Mouse (Mus musculus) bone marrow, adult 2 months (tissue): ENCODE data around the gene Rab34.

Experiments used
- CTCF ChIP-seq: fragments of 200-500 bp; IDR thresholded peaks from 2 replicates; pipeline ENCODE4 v1.5.1; 2011; ENCODE audit warnings: low read length, control low read depth; ENCODE audit not compliant: control insufficient read depth, insufficient read depth
- POLR2A ChIP-seq: fragments of 200-500 bp; IDR thresholded peaks from 2 replicates; pipeline ENCODE4 v1.6.1; 2011; ENCODE audit warnings: low read depth, mild to moderate bottlenecking, control low read depth, low read length, borderline replicate concordance; ENCODE audit not compliant: control insufficient read depth

- TF ChIP-seq CTCF = peak; percentile 17; the same call in 1 of the 2 replicates
- TF ChIP-seq POLR2A = no peak
Measured at GRCm38 (mm10) chr11:78171328-78171727, 16.9 kb upstream of the Rab34 start.
